Mouse (Mus musculus) kidney, postnatal 4 days (tissue): Measurements from ENCODE around the gene Iba57.

Source experiments
- DNase-seq, 2 experiments: peaks; one replicate each; pipeline ENCODE4 v3.0.0; 2021; ENCODE audit warnings: mixed read lengths in 2 of 2

Iba57 gene

DNA sequence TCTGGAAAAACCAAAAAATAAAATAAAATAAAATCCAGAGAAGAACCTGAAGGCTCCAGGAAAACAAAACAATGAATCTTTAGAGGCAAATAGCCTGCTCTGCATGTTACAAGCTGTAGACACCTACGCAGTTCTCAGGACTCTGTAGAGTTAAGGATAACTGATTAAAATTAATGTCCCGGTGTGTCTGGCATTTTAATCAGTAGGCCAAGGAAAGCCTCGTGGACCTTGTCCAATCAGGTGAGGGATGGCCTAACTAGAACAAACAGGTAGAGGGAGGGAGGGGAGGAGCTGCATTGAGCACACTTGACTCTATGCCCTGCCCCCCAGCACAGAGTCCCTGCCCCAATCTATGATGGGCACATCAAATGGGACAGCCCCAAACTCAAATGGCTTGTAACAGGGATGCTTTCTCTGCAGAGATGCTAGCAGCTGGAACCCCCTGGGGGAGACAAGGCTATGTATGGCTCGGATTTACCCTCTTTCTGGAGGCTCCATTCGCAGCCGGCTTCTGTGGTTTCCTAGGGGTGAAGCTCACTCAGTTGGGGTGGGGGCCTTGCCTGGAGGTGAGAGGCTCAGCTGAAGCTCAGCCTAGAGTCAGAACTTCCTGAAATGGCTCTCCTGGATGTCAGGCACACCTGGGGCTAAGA, 10.8 kb upstream of the Iba57 start:
- DNase-seq = no peak

DNA sequence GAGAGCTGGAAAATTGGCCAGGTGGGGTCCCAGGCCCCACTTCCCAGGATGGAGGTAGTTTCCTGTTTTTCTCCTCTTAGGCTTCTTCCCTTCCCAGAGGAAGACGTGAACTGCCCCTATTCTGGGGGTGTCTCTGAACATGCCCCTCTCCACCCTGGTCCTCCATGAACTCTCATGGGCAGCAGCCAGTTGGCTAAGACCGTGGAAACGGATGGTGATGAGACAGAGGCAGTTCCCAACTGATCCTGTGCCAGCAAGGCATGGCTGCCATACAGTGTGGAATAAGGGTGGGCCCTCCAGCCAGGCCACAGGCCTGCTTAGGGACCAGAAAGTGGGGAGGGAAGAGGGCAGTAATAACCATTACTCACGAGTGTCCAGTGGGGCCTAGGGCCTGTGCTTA, 7.0 kb upstream of the Iba57 start:
- DNase-seq = no peak

DNA sequence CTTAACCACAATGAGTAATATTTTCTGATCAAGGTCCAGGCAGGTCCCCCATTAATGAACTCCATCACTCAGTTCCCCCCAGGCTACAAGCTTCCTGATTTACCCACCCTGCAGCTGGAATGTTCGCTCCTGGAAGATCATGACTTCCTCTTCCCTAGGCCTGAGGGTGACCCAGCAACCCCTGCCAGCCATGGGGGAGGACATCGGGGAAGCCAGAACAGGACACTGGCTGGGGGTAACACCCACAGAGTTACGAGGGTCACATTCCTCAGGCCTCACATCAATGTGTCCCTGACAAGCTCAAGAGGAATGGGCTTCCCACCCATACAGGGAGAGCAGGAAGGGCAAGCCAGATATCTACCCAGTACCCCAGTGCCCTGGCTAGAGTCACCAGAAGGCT, 6.3 kb upstream of the Iba57 start:
- DNase-seq = no peak

- no peak for DNase-seq
Observed at GRCm38 (mm10) chr11:59165616-59166241, 2.2 kb upstream of the Iba57 start.

GRCm38 (mm10) chr11:59164384-59164783, 845 bp upstream of the Iba57 start:
- no peak for DNase-seq

DNA sequence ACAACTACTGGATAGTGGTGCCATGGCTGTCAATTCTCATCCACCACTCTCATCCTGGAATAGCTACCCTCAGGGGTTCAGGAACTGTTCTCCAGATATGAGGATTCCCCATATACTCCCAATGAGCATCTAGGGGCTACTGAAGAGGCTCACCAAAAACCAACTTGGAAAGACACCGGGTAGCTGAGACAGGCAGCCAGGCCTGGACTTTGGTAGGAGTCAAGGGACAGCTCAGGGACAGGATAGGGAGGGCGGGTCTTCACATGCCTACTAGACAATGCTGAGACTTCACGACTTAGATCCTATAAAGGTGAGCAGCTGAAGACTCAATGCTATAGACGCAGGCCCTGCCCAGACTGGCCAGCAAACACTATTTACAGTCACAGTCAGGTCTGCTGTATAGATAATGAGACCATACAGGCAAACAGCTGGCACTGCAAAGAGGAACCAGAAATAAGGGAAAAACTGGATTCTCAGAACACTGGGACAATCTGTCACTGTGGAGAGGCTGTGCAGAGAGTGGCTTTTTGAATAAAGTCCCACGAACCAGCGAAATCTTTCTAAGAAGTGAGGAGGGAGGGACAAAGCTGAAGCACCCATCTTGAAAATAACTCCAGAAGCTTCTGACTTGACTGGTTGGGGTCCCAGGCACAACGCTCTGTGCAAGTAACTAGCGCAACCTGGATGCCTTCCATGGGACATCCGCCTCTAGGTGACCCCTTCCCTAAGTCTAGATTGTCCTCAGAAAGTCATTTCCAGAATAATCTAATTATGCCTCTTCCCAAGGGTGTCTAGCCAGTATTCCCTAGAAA, 890 bp downstream of the Iba57 start:
- DNase-seq = no peak

DNA sequence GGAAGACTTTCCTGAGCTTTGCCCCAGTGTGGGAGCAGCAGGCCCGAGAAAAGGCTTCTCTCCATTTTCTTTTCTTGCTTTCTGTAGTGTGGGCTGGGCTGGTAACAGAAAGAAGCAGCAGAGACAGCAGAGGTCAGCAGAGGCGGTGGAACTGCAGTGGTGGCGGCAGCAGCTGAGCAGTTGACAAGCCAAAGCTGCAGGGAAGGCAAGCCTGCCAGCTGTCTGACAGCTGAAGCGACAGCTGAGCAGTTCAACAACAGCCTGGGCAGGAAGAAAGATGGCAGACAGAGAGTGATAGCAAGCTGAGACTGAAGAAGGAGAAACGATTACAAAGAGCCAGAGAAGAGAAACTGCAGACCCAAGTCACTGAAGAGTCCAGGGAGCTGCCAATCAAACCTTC, 2.1 kb downstream of the Iba57 start:
- peak; percentile 53 to 69 for DNase-seq

DNA sequence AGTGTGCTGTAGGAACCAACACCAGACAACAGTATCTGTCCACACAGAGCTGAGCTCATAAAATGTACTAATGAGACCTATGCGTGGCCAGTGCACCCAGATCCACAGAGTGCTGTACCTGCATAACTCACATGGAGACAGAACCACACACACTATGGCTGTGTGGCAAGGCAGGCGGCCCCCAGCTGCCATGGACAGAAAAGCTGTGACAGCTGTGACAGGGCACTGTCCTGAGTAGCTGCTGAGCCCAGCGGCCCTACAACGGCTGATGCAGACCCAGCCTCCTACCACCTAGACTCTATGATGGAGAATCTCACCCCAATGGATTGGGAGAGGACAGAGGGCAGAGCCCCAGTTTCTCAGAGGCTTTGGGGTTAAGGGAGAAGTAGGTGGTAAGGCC, 4.0 kb downstream of the Iba57 start:
- DNase-seq = no peak

DNA sequence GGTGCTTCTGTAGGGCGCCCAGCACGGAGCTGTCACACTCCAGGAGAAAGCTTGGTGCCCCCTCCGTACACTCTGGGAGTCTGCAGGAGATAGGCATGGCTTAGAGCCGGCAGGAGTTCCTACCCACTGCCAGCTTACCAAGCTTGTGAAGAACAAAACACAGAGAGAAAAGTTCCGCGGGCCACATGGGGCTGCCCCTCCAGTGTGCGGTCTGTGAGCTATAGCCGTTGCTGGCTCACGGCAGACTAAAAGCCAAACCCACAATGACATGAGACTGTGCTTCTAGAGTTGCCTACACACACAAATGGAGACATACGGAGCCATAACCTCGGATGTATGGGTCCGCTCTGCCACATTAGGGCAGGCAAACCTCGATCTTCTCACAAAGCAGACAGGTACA, 4.4 kb downstream of the Iba57 start:
- DNase-seq = no peak

- DNase-seq = no peak
Observed at GRCm38 (mm10) chr11:59155900-59156299, 7.6 kb downstream of the Iba57 start.

GRCm38 (mm10) chr11:59154220-59154619, 9.3 kb downstream of the Iba57 start:
- no peak for DNase-seq

DNA sequence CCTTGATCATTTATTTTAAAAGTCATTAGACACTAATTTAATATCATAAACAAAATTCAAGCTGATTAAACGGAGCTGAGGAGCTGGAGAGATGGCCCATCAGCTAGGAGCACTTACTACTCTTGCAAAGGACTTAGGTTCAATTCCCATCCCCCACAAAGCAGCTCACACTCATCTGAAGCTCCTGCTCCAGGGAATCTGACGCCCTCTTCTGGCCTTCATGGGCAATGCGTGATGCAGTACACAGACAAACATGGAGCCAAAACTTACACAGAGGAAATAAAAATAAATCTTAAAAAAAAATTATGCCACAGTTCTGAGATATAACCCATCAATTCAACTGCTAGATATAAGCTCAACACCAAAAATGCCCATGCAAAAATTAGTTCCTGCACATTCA, 11.8 kb downstream of the Iba57 start:
- DNase-seq = no peak

DNA sequence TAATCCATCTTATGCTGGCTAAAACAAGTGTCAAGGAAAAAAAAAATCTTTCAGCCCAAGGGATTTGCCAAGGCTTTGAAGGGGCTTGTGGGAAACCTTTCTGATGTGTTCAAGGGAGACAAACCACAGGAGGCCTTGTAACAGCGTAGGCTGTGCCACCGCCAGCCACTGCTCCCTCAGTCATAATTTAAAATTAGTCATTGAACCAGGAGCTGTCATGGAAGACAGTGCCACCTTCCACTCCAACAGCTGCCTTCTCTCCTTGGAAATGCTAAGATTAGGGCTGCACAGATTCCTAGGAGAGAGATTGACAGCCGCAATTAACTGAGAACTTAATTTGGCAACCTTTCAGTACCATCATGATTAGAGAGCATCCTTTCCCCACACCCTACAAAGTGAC, 14.2 kb downstream of the Iba57 start:
- no peak for DNase-seq

GRCm38 (mm10) chr11:59142962-59143361, 20.6 kb downstream of the Iba57 start:
- DNase-seq = no peak

GRCm38 (mm10) chr11:59141772-59142370, 21.7 kb downstream of the Iba57 start:
- peak; percentile 46 to 62 for DNase-seq

DNA sequence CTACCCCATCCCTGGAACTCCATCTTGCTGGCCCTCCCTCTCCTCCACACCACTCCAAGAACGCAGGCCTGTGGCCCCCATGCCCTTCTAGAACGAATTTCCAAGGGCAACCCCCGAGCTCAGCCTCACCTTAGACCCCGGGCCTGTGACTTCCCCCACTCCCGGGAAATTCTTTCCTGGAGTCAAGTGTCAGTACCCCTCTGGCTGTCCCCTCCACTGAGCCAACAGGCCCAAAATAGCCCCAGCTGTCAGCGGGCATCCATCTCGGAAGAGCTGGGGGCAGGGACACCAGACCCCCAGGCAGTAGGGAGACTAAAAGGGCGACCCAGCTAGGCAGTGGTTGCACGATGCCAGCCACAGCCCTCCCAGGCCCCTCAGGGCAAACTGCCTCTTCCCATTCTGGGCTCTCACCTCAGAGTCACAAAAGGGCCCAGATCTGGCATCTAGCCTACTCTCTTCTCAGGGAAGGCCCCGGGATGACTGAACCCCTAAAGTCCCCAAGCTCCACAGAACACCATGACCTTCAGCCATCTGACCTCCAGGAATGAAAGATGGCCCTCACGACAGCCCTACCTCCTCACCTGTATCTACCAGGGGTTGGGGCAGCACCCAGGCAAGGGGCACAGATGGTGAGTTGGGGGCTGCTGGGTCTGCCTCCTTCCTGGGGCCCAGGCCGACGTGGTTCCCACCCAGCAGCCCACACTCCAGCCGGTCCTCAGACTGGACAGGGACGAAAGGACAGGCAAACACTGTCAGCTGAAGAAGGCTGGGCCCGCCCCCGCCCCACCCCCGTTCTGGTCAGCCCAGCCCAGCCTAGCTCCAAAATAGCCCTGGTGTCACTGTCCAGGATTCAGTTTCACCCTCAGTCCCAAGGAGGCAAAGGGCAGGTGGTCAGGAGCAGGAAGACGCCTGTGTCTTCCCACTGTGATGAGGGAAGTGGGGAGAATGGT, 24.7 kb downstream of the Iba57 start:
- no peak for DNase-seq

DNA sequence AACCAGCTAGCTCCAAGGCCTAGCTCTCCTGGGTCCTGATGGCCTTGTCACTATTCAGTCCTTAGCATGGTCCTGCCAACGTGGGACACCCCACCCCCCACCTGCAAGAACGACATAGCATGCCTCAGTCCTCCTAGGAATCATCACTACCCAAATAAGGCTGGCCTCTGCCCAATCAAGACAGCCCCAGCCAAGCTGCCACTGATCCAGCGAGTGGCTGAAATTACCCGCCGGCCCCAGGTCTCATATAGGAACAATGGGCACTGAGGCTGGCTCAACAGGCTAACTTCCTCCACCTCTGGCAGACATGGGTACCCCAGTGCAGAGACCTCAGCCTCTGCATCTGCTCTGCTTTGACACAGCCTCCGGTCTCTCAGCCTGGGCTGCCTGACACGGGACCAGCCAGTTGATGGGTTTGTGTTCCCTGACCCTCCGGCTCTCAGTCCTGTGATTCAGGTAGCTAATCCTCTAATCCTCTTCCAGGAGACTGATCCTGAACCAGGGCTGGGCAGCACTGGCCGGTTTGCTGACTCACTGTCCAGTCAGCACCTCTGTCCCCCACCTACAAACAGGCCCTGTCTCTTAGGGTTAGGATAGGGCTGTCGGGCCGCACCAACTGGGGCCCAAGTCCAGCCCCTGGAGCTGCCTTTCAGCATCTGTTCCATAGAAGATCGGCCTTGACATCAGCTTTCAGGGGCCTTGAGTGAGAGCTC, 26.4 kb downstream of the Iba57 start:
- no peak for DNase-seq

DNA sequence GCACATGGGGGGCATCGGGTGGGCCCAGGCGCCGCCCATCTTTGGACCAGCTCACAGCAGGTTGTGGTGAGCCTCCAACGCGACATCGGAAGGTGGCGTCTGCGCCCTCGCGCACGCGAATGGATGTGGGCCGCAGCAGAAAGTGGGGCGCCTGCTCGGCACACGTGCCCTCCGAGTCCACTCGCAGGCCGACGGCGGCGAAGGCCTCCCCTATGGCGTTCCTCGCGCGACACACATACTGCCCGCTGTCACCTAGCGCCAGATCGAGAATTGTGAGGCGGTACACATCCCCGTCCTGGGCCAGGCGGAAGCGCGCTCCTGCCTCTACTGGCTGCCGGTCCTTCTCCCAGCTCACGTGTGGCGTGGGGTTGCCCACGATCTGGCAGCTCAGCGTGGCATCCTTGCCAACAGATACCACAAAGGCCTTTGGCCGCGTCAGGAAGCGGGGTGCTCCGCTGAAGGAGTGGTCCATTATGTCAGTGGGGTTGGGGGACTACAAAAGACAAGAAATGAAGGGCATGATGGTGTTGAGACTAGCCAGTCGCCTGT, 27.6 kb downstream of the Iba57 start, which contains the start of gene Obscn:
TSS of gene Obscn (minus strand) at position 499 of the 549 bp plus-strand sequence.
- DNase-seq = peak in 1 of 2 experiments; percentile 9

DNA sequence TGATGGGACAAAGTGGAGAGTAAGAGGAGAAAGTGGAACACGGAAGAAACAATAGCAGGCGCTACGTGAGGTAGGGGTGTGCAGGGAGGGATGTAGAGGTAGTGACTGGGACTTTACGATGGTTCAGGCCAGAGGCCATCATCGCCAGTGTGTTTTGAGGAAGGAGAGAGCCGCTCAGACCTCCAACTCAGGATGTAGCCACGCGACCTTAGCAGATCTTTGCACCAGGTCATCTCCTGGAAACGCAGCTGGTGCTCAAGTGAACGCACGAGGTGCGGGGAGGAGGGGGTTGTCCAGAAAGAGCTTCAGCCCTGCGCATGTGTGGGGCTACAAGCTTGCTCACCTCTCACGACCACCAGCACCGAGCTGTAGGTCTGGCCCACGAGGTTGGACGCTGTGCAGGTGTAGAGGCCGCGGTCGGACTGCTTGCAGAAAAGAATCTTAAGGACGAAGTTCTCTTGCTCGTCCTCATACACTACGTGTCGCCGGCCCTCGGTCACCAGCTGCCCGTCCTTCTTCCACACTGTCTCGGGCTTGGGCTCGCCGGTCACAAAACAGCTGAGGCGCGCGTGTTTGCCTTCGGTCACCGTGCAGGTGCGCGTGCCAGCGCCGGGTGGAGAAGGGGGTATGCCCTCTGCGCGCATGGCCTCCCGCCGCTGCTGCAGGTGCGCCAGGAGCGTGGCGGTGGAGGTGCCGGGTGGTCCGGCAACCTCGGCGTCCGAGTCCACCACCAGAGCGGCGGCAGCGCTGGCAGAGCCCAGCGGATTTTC, 28.3 kb downstream of the Iba57 start:
- peak; percentile 18 to 37 for DNase-seq

GRCm38 (mm10) chr11:59134373-59134997, 29.1 kb downstream of the Iba57 start:
- DNase-seq = peak; percentile 28 to 51
